Mouse (Mus musculus): ENCODE results near the gene Calm3. TPM values are rescaled to one million over a fixed set of nuclear protein-coding genes. Genes with fewer than 3 reads are reported as not detected.

The Calm3 gene
- 584 and 773 TPM in 2 replicates for polyA plus RNA-seq (2012)

DNA sequence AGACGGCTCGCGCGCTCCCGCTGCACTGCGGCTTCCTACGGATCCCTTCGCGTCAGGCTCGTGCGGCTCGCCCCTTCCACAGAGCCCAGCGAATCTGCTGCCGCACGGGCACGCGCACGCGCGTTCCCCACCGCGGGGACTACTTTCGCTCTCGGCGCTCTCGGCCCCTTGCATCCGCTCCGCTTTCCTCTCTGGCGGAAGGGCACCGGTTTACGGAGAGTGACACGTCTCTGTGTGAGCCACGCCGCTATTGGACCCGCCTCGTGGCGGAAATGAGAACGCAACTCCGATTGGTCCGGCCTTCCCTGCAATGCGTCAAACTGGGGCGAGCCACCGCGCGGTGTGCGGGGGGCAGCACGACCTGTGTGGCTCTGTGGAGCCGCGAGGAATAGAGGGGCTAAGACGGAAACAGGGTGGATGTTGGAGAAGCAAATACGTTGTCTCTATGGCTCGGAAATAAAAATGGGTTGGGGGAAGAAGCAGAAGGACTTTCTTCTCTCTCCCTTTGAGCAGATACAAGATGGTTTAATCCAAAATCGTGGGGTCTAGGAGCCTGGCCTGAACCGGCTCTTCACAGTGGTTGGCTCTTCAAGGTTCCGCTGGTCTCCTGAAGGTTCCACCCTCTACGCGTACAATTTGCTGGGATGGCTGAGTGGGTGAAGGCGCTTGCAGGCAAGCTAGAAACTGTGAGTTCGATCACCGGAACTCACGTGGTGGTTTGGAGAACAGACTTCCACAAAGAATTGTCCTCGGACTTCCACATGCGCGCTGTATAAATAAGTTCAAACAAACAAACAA, at the start of gene Calm3:
Gene Calm3, minus strand, starts transcription at position 78 of the 798 bp plus-strand sequence.

GRCm38 (mm10) chr7:16959539-16960187, 35.7 kb upstream of the Calm3 start, which contains the start of gene Pnmal1:
Gene Pnmal1, plus strand, starts transcription at chr7:16959679.

GRCm38 (mm10) chr7:16944061-16944807, 20.3 kb upstream of the Calm3 start, which contains the start of gene Pnmal2:
Gene Pnmal2, plus strand, starts transcription at chr7:16944682.

GRCm38 (mm10) chr7:16906281-16906680, 17.6 kb downstream of the Calm3 start, which contains the start of gene Ptgir:
Gene Ptgir, plus strand, starts transcription at chr7:16906490.

GRCm38 (mm10) chr7:16891641-16892351, 32.1 kb downstream of the Calm3 start, which contains the start of gene Gng8:
Gene Gng8, plus strand, starts transcription at chr7:16891786.

GRCm38 (mm10) chr7:16875310-16875325, 48.8 kb downstream of the Calm3 start, which contains the start of gene Dact3:
Gene Dact3, plus strand, starts transcription at chr7:16875317.

Other genes starting within 250 kb of the Calm3 start
- not detected in 2 replicates for gene Ceacam15, start 248.4 kb downstream of the Calm3 start, polyA plus RNA-seq (2012)
- gene Ceacam9, start 202.2 kb downstream of the Calm3 start, polyA plus RNA-seq (2012): not detected in 2 replicates
- gene Ap2s1, start 185.7 kb downstream of the Calm3 start, polyA plus RNA-seq (2012): 564 and 583 TPM in 2 replicates
- gene Slc1a5, start 142.8 kb downstream of the Calm3 start, polyA plus RNA-seq (2012): 84.0 and 89.0 TPM in 2 replicates
- 83.0 and 89.1 TPM in 2 replicates for gene Strn4, start 108.2 kb downstream of the Calm3 start, polyA plus RNA-seq (2012)
- gene Fkrp, start 107.4 kb downstream of the Calm3 start, polyA plus RNA-seq (2012): 21.2 and 26.2 TPM in 2 replicates
- 37.0 and 42.4 TPM in 2 replicates for gene Prkd2, start 81.2 kb downstream of the Calm3 start, polyA plus RNA-seq (2012)
- gene Dact3, start 48.8 kb downstream of the Calm3 start, polyA plus RNA-seq (2012): 0.94 and 1.1 TPM in 2 replicates
- not detected in 2 replicates for gene Gng8, start 32.3 kb downstream of the Calm3 start, polyA plus RNA-seq (2012)
- gene Ptgir, start 17.6 kb downstream of the Calm3 start, polyA plus RNA-seq (2012): 1.9 and 2.8 TPM in 2 replicates
- 0.09 TPM in 2 replicates for gene Pnmal2, start 20.6 kb upstream of the Calm3 start, polyA plus RNA-seq (2012)
- 0.01 TPM in 1 of 2 replicates, not detected in the other for gene Pnmal1, start 35.6 kb upstream of the Calm3 start, polyA plus RNA-seq (2012)
- 0.05 and 0.09 TPM in 2 replicates for gene Gm42372, start 59.0 kb upstream of the Calm3 start, polyA plus RNA-seq (2012)
- gene Ccdc8, start 68.6 kb upstream of the Calm3 start, polyA plus RNA-seq (2012): 6.3 and 7.3 TPM in 2 replicates
- 120 and 141 TPM in 2 replicates for gene Ppp5c, start 103.8 kb upstream of the Calm3 start, polyA plus RNA-seq (2012)
- gene Hif3a, start 138.3 kb upstream of the Calm3 start, polyA plus RNA-seq (2012): 6.4 and 9.0 TPM in 2 replicates
- 0.06 TPM in 1 of 2 replicates, not detected in the other for gene Psg16, start 149.9 kb upstream of the Calm3 start, polyA plus RNA-seq (2012)
- not detected in 2 replicates for gene Ceacam3, start 226.2 kb upstream of the Calm3 start, polyA plus RNA-seq (2012)

All from megakaryocyte-erythroid progenitor cell, adult 5 weeks (primary cell).